Mouse (Mus musculus) intestine, embryonic 15.5 days (tissue): ENCODE data around the gene Calhm3. TPM values are rescaled to one million over a fixed set of nuclear protein-coding genes. Genes with fewer than 3 reads are reported as not detected.
A peak's percentile ranks its signal among the peaks of the same experiment; 100 is the strongest.

ENCODE experiments used
- ATAC-seq: fragments of 200-750 bp; cut with Nextera tagmentation; 2 replicates; pipeline ENCODE4 v1.8.0; 2017; ENCODE audit warnings: moderate TSS enrichment, moderate library complexity
- H3K27ac ChIP-seq: fragments of 300-500 bp; sonication (generic); 2 replicates; pipeline ENCODE4 v1.5.1; 2015; ENCODE audit warnings: mild to moderate bottlenecking, inconsistent platforms
- H3K27me3 ChIP-seq: fragments of 300-500 bp; sonication (generic); replicated peaks from 2 replicates; pipeline ENCODE4 v1.6.1; 2015; ENCODE audit warnings: inconsistent platforms
- H3K36me3 ChIP-seq: fragments of 300-500 bp; sonication (generic); 2 replicates; pipeline ENCODE4 v1.6.1; 2015; ENCODE audit warnings: inconsistent platforms
- H3K4me1 ChIP-seq: fragments of 300-500 bp; sonication (generic); replicated peaks from 2 replicates; pipeline ENCODE4 v1.6.1; 2015; ENCODE audit warnings: inconsistent platforms
- H3K4me2 ChIP-seq: fragments of 300-500 bp; sonication (generic); replicated peaks from 2 replicates; pipeline ENCODE4 v1.6.1; 2015; ENCODE audit warnings: mild to moderate bottlenecking, inconsistent platforms
- H3K4me3 ChIP-seq: fragments of 300-500 bp; sonication (generic); replicated peaks from 2 replicates; pipeline ENCODE4 v1.5.1; 2015; ENCODE audit warnings: inconsistent platforms
- H3K9ac ChIP-seq: fragments of 300-500 bp; sonication (generic); 2 replicates; pipeline ENCODE4 v1.6.1; 2015; ENCODE audit warnings: inconsistent platforms
- H3K9me3 ChIP-seq: fragments of 300-500 bp; sonication (generic); 2 replicates; pipeline ENCODE4 v1.6.1; 2016; ENCODE audit warnings: inconsistent platforms
- WGBS: fragments of 180-500 bp; shearing (Covaris S2); methylation state at CpG from one replicate; pipeline ENCODE4 v1.1.7; 2015; 5-methylcytosine and 5-hydroxymethylcytosine counted together
- polyA plus RNA-seq: library from polyadenylated mRNA; unstranded; fragments of >200 nt; fragmentation: Nextera tagmentation; extraction: Ambion mirVana; gene quantifications from 2 replicates; pipeline ENCODE4 v1.2.1, GENCODE M21; 2015

Gene Calhm3
- 0.21 and 0.23 TPM in 2 replicates for polyA plus RNA-seq

- no peaks in the 10 kb centered on the region for H3K36me3 ChIP-seq
- H3K9me3 ChIP-seq: no peaks in the 10 kb centered on the region
- H3K27ac ChIP-seq: no peak within 1 kb of the TSS
- H3K4me3 ChIP-seq: no peak within 1 kb of the TSS
- no peaks in the 10 kb centered on the region for H3K27me3 ChIP-seq
- no peak within 1 kb of the TSS for H3K4me2 ChIP-seq
- WGBS: 79% methylated on average over 11 of the region's 11 CpGs
- no peaks in the 10 kb centered on the region for H3K4me1 ChIP-seq
- no peak for ATAC-seq
- no peak within 1 kb of the TSS for H3K9ac ChIP-seq
Measured at GRCm38 (mm10) chr19:47157664-47158063, at the start of gene Calhm3. TSS of gene Calhm3 (minus strand) at chr19:47157764.

GRCm38 (mm10) chr19:47206126-47206525 lies 48.6 kb upstream of the Calhm3 start:
- Histone ChIP-seq H3K9me3 (no peaks in the 10 kb centered on the region), H3K4me2 (no peak overlapping the region)
- WGBS: 36% methylated on average over 1 of the region's 1 CpGs

GRCm38 (mm10) chr19:47204653-47205052 lies 47.1 kb upstream of the Calhm3 start:
- 87% methylated on average over 6 of the region's 6 CpGs for WGBS

More at GRCm38 (mm10) chr19:47206126-47206525, 48.6 kb upstream of the Calhm3 start:
- H3K4me1 ChIP-seq: peaks cover 9% of the 10 kb centered on the region; the same call in 1 of the 2 replicates
- H3K36me3 ChIP-seq: no peaks in the 10 kb centered on the region
- H3K9ac ChIP-seq: no peak overlapping the region
- H3K27me3 ChIP-seq: no peaks in the 10 kb centered on the region
- H3K27ac ChIP-seq: no peak overlapping the region
- H3K4me3 ChIP-seq: no peak overlapping the region
- ATAC-seq: no peak

GRCm38 (mm10) chr19:47203042-47203441 lies 45.5 kb upstream of the Calhm3 start:
- H3K36me3 ChIP-seq: no peaks in the 10 kb centered on the region
- no peak overlapping the region for H3K9ac ChIP-seq
- WGBS: 75% methylated on average over 6 of the region's 6 CpGs
- H3K27ac ChIP-seq: peak overlapping the region; percentile 91
- no peaks in the 10 kb centered on the region for H3K9me3 ChIP-seq
- no peak overlapping the region for H3K4me3 ChIP-seq
- H3K27me3 ChIP-seq: no peaks in the 10 kb centered on the region
- H3K4me1 ChIP-seq: peaks cover 9% of the 10 kb centered on the region; the same call in 1 of the 2 replicates
- ATAC-seq: no peak
- no peak overlapping the region for H3K4me2 ChIP-seq

More at GRCm38 (mm10) chr19:47204653-47205052, 47.1 kb upstream of the Calhm3 start:
- Histone ChIP-seq H3K4me2 (no peak overlapping the region), H3K27me3 (no peaks in the 10 kb centered on the region), H3K4me1 (peaks cover 9% of the 10 kb centered on the region; the same call in 1 of the 2 replicates), H3K36me3 (no peaks in the 10 kb centered on the region), H3K9me3 (no peaks in the 10 kb centered on the region), H3K9ac (no peak overlapping the region), H3K27ac (no peak overlapping the region), H3K4me3 (no peak overlapping the region)
- no peak for ATAC-seq

GRCm38 (mm10) chr19:47202429-47202828 lies 44.9 kb upstream of the Calhm3 start:
- peak overlapping the region; percentile 91 for H3K27ac ChIP-seq
- peaks cover 9% of the 10 kb centered on the region; the same call in 1 of the 2 replicates for H3K4me1 ChIP-seq
- WGBS: 47% methylated on average over 6 of the region's 6 CpGs
- peak; percentile 54 for ATAC-seq
- H3K9ac ChIP-seq: no peak overlapping the region
- no peaks in the 10 kb centered on the region for H3K27me3 ChIP-seq
- H3K36me3 ChIP-seq: no peaks in the 10 kb centered on the region
- H3K4me2 ChIP-seq: peak overlapping the region; percentile 15; the same call in 1 of the 2 replicates
- no peak overlapping the region for H3K4me3 ChIP-seq
- H3K9me3 ChIP-seq: no peaks in the 10 kb centered on the region

GRCm38 (mm10) chr19:47201972-47202371 lies 44.4 kb upstream of the Calhm3 start:
- H3K27ac ChIP-seq: peak overlapping the region; percentile 91
- H3K9ac ChIP-seq: 0 out of 2 replicates have a peak overlapping the region, but pooled peaks have one; percentile 26
- H3K4me3 ChIP-seq: no peak overlapping the region
- H3K27me3 ChIP-seq: no peaks in the 10 kb centered on the region
- peak; percentile 78 for ATAC-seq
- 18% methylated on average over 12 of the region's 12 CpGs for WGBS
- peak overlapping the region; percentile 46 for H3K4me2 ChIP-seq
- no peaks in the 10 kb centered on the region for H3K9me3 ChIP-seq
- H3K36me3 ChIP-seq: no peaks in the 10 kb centered on the region
- peaks cover 9% of the 10 kb centered on the region; the same call in 1 of the 2 replicates for H3K4me1 ChIP-seq

GRCm38 (mm10) chr19:47198671-47199350 lies 41.2 kb upstream of the Calhm3 start:
- H3K4me2 ChIP-seq: no peak overlapping the region
- H3K4me1 ChIP-seq: peaks cover 9% of the 10 kb centered on the region; the same call in 1 of the 2 replicates
- no peak overlapping the region for H3K27ac ChIP-seq
- no peaks in the 10 kb centered on the region for H3K27me3 ChIP-seq
- WGBS: 79% methylated on average over 13 of the region's 13 CpGs
- no peaks in the 10 kb centered on the region for H3K36me3 ChIP-seq
- no peaks in the 10 kb centered on the region for H3K9me3 ChIP-seq
- ATAC-seq: no peak
- H3K9ac ChIP-seq: no peak overlapping the region
- H3K4me3 ChIP-seq: no peak overlapping the region

GRCm38 (mm10) chr19:47192158-47192557 lies 34.6 kb upstream of the Calhm3 start:
- H3K4me1 ChIP-seq: no peaks in the 10 kb centered on the region
- no peak overlapping the region for H3K4me3 ChIP-seq
- no peak for ATAC-seq
- H3K4me2 ChIP-seq: no peak overlapping the region
- no peaks in the 10 kb centered on the region for H3K36me3 ChIP-seq
- H3K27me3 ChIP-seq: no peaks in the 10 kb centered on the region
- WGBS: 96% methylated on average over 5 of the region's 5 CpGs
- H3K9ac ChIP-seq: no peak overlapping the region
- no peaks in the 10 kb centered on the region for H3K9me3 ChIP-seq
- H3K27ac ChIP-seq: no peak overlapping the region

- Histone ChIP-seq H3K27me3 (no peaks in the 10 kb centered on the region), H3K4me3 (no peak overlapping the region), H3K36me3 (no peaks in the 10 kb centered on the region), H3K27ac (no peak overlapping the region), H3K9ac (no peak overlapping the region), H3K9me3 (no peaks in the 10 kb centered on the region), H3K4me1 (no peaks in the 10 kb centered on the region), H3K4me2 (no peak overlapping the region)
- WGBS: 75% methylated on average over 11 of the region's 11 CpGs
- ATAC-seq: peak; percentile 62
Measured at GRCm38 (mm10) chr19:47188515-47189128, 31.1 kb upstream of the Calhm3 start.

- H3K27me3 ChIP-seq: no peaks in the 10 kb centered on the region
- no peaks in the 10 kb centered on the region for H3K36me3 ChIP-seq
- no peak for ATAC-seq
- no peak overlapping the region for H3K4me2 ChIP-seq
- no peak overlapping the region for H3K4me3 ChIP-seq
- no peaks in the 10 kb centered on the region for H3K4me1 ChIP-seq
- no peak overlapping the region for H3K9ac ChIP-seq
- H3K27ac ChIP-seq: no peak overlapping the region
- WGBS: 53% methylated on average over 15 of the region's 15 CpGs
- no peaks in the 10 kb centered on the region for H3K9me3 ChIP-seq
Measured at GRCm38 (mm10) chr19:47186514-47187275, 29.1 kb upstream of the Calhm3 start.

- no peak for ATAC-seq
- no peak overlapping the region for H3K4me2 ChIP-seq
- WGBS: 50% methylated on average over 4 of the region's 4 CpGs
Measured at GRCm38 (mm10) chr19:47184736-47185135, 27.2 kb upstream of the Calhm3 start.

GRCm38 (mm10) chr19:47184221-47184620 lies 26.7 kb upstream of the Calhm3 start:
- no peak overlapping the region for H3K9ac ChIP-seq
- no peak overlapping the region for H3K27ac ChIP-seq
- no peak overlapping the region for H3K4me3 ChIP-seq
- H3K4me2 ChIP-seq: no peak overlapping the region
- 68% methylated on average over 8 of the region's 8 CpGs for WGBS
- H3K27me3 ChIP-seq: peaks cover 10% of the 10 kb centered on the region
- no peak for ATAC-seq
- H3K36me3 ChIP-seq: no peaks in the 10 kb centered on the region
- H3K9me3 ChIP-seq: no peaks in the 10 kb centered on the region
- peaks cover 5% of the 10 kb centered on the region for H3K4me1 ChIP-seq

More at GRCm38 (mm10) chr19:47184736-47185135, 27.2 kb upstream of the Calhm3 start:
- H3K9me3 ChIP-seq: no peaks in the 10 kb centered on the region
- no peak overlapping the region for H3K9ac ChIP-seq
- no peak overlapping the region for H3K27ac ChIP-seq
- no peaks in the 10 kb centered on the region for H3K36me3 ChIP-seq
- no peak overlapping the region for H3K4me3 ChIP-seq
- peaks cover 5% of the 10 kb centered on the region for H3K27me3 ChIP-seq
- H3K4me1 ChIP-seq: no peaks in the 10 kb centered on the region; the same call in 1 of the 2 replicates
